Mouse (Mus musculus): ENCODE data around the gene Unc13c. TPM values are rescaled to one million over a fixed set of nuclear protein-coding genes. Genes with fewer than 3 reads are reported as not detected.

Gene Unc13c
- polyA plus RNA-seq, 1 experiment from 2014 or later = 0.19 TPM

- ATAC-seq (replicated peaks; ENCODE audit: low FRiP score) (no peak), DNase-seq (ENCODE audit: low spot score) (no peak)
- Histone ChIP-seq H3K36me3 (ENCODE audit: control insufficient read depth, insufficient read depth, low read length) (no peaks in the 10 kb centered on the region), H3K9me3 (ENCODE audit: control insufficient read depth, low read length) (no peaks in the 10 kb centered on the region), H3K4me1 (replicated peaks; ENCODE audit: control insufficient read depth, insufficient read depth, low read length) (no peaks in the 10 kb centered on the region), H3K27ac (ENCODE audit: low read depth, low read length) (no peak overlapping the region), H3K9ac (ENCODE audit: low read depth, low read length) (no peak overlapping the region), H3K4me2 (no peak overlapping the region), H3K4me3 (ENCODE audit: low read depth, low read length) (no peak overlapping the region), H3K27me3 (replicated peaks; ENCODE audit: control insufficient read depth, insufficient read depth, low read length) (no peaks in the 10 kb centered on the region)
Measured at GRCm38 (mm10) chr9:73449216-73449615, 519.5 kb downstream of the Unc13c start.

- Histone ChIP-seq H3K9me3 (ENCODE audit: control insufficient read depth, low read length) (no peaks in the 10 kb centered on the region), H3K27ac (ENCODE audit: low read depth, low read length) (no peak overlapping the region), H3K9ac (ENCODE audit: low read depth, low read length) (no peak overlapping the region), H3K36me3 (ENCODE audit: control insufficient read depth, insufficient read depth, low read length) (no peaks in the 10 kb centered on the region), H3K27me3 (replicated peaks; ENCODE audit: control insufficient read depth, insufficient read depth, low read length) (no peaks in the 10 kb centered on the region), H3K4me1 (replicated peaks; ENCODE audit: control insufficient read depth, insufficient read depth, low read length) (no peaks in the 10 kb centered on the region), H3K4me3 (ENCODE audit: low read depth, low read length) (no peak overlapping the region), H3K4me2 (no peak overlapping the region)
- DNase-seq (ENCODE audit: low spot score) = no peak
- WGBS = 80% methylated on average over 2 of the region's 2 CpGs
- ATAC-seq (replicated peaks; ENCODE audit: low FRiP score) = no peak
Measured at GRCm38 (mm10) chr9:73431925-73432324, 536.8 kb downstream of the Unc13c start.

Other genes starting within 250 kb of the Unc13c start
- 0.04 TPM in 2 replicates for gene Wdr72, start 141.4 kb upstream of the Unc13c start, polyA plus RNA-seq (2014; fragmentation: Nextera tagmentation; extraction: Ambion mirVana)

All from liver, embryonic 11.5 days (tissue).